Mouse (Mus musculus): ENCODE measurements around the gene Ndst2. TPM values are rescaled to one million over a fixed set of nuclear protein-coding genes. Genes with fewer than 3 reads are reported as not detected.

Ndst2 gene
- polyA plus RNA-seq, 1 experiment, result not detected

- Histone ChIP-seq H3K4me1 (ENCODE audit: control insufficient read depth, insufficient read depth, low read length) (peaks cover 8% of the 10 kb centered on the region), H3K27ac (ENCODE audit: insufficient read depth, low read depth, low read length) (no peak overlapping the region), H3K4me3 (ENCODE audit: insufficient read depth, low read depth, low read length) (no peak overlapping the region)
- WGBS, result 26% methylated on average over 4 of the region's 4 CpGs
- no peak for TF ChIP-seq CTCF (IDR thresholded peaks at IDR 0.05; ENCODE audit: insufficient read depth, low read depth, low read length)
- no peak for TF ChIP-seq POLR2A (IDR thresholded peaks at IDR 0.05; ENCODE audit: insufficient read depth, low read depth, low read length)
Observed at GRCm38 (mm10) chr14:20748388-20748787, 14.0 kb upstream of the Ndst2 start.

DNA sequence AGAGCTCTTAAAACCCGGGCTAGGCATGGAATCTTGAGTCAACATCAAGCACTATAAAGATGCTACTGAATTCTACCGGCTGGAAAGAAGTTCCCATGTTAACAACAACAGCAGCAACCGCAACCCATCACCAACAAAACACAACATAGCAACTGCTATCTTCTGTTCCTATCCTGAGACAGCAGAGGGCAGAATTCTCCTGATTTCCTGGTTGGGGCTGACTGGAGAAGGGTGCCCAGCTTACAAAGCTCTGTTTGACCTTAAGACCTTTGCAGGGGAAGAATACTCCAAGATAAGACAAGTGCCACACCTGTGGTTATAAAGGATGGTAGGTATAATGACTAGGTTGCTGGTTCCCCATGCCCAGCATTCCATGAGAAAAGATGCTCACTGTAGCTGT, 12.6 kb upstream of the Ndst2 start:
- Histone ChIP-seq H3K4me3 (ENCODE audit: insufficient read depth, low read depth, low read length) (no peak overlapping the region), H3K27ac (ENCODE audit: insufficient read depth, low read depth, low read length) (no peak overlapping the region), H3K4me1 (ENCODE audit: control insufficient read depth, insufficient read depth, low read length) (peaks cover 8% of the 10 kb centered on the region)
- no peak for TF ChIP-seq CTCF (IDR thresholded peaks at IDR 0.05; ENCODE audit: insufficient read depth, low read depth, low read length)
- no peak for TF ChIP-seq POLR2A (IDR thresholded peaks at IDR 0.05; ENCODE audit: insufficient read depth, low read depth, low read length)
- WGBS, result 68% methylated on average over 3 of the region's 3 CpGs

- Histone ChIP-seq H3K27ac (ENCODE audit: insufficient read depth, low read depth, low read length) (no peak overlapping the region), H3K4me3 (ENCODE audit: insufficient read depth, low read depth, low read length) (no peak overlapping the region), H3K4me1 (ENCODE audit: control insufficient read depth, insufficient read depth, low read length) (peaks cover 8% of the 10 kb centered on the region)
- TF ChIP-seq CTCF (IDR thresholded peaks at IDR 0.05; ENCODE audit: insufficient read depth, low read depth, low read length) (no peak), POLR2A (IDR thresholded peaks at IDR 0.05; ENCODE audit: insufficient read depth, low read depth, low read length) (no peak)
- WGBS, result 80% methylated on average over 3 of the region's 3 CpGs
Observed at GRCm38 (mm10) chr14:20743614-20744013, 9.3 kb upstream of the Ndst2 start.

GRCm38 (mm10) chr14:20741301-20741700, 6.9 kb upstream of the Ndst2 start:
- Histone ChIP-seq H3K27ac (ENCODE audit: insufficient read depth, low read depth, low read length) (no peak overlapping the region), H3K4me3 (ENCODE audit: insufficient read depth, low read depth, low read length) (no peak overlapping the region), H3K4me1 (ENCODE audit: control insufficient read depth, insufficient read depth, low read length) (no peaks in the 10 kb centered on the region)
- 89% methylated on average over 9 of the region's 9 CpGs for WGBS
- TF ChIP-seq CTCF (IDR thresholded peaks at IDR 0.05; ENCODE audit: insufficient read depth, low read depth, low read length) (no peak), POLR2A (IDR thresholded peaks at IDR 0.05; ENCODE audit: insufficient read depth, low read depth, low read length) (no peak)

DNA sequence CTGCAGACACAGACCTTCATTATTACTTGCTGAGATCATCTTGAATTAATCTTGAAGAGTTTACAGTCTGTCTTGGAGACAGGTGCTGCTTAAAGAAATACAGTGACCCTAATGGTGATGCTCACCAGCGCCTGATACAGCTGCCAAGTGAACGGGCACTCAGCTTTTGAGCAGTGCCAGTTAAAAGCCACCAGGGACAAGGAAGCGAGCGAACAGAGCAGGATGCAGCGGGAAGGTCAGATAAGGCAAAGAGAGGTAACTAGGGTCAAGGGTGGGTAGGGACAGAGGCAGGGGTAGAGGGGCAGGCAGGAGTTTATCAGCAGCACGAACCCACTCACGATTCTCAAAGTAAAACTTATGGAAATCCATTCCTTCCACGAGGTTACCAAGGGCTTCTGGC, 4.1 kb upstream of the Ndst2 start:
- Histone ChIP-seq H3K4me3 (ENCODE audit: insufficient read depth, low read depth, low read length) (no peak overlapping the region), H3K4me1 (ENCODE audit: control insufficient read depth, insufficient read depth, low read length) (peaks cover 8% of the 10 kb centered on the region; the same call in 1 of the 2 replicates), H3K27ac (ENCODE audit: insufficient read depth, low read depth, low read length) (no peak overlapping the region)
- 88% methylated on average over 8 of the region's 8 CpGs for WGBS
- TF ChIP-seq POLR2A (IDR thresholded peaks at IDR 0.05; ENCODE audit: insufficient read depth, low read depth, low read length) (no peak), CTCF (IDR thresholded peaks at IDR 0.05; ENCODE audit: insufficient read depth, low read depth, low read length) (no peak)

DNA sequence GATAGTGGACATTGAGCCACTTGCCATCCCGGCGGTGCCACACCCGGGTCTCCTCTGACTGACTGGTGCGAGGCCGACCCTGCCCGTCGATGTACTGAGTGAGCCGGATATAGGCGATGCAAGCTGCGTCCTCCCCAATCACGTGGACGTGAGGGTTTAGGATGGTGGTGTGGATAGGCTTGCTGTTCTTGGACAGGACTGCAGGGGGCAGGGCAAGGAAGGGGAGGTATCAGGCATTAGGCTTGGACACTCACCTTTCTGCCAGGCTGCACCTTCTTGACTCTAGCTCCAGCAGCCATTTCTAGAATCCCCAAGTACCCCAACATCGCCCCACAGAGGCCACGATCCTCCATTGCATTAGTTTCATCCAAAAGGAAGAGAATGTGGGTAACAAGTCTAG, 2.9 kb upstream of the Ndst2 start:
- H3K4me3 ChIP-seq (ENCODE audit: insufficient read depth, low read depth, low read length), result no peak overlapping the region
- TF ChIP-seq POLR2A (IDR thresholded peaks at IDR 0.05; ENCODE audit: insufficient read depth, low read depth, low read length), result no peak
- TF ChIP-seq CTCF (IDR thresholded peaks at IDR 0.05; ENCODE audit: insufficient read depth, low read depth, low read length), result 0 out of 2 replicates have a peak, but pooled peaks have one; percentile 52
- H3K27ac ChIP-seq (ENCODE audit: insufficient read depth, low read depth, low read length), result no peak overlapping the region
- 30% methylated on average over 14 of the region's 14 CpGs for WGBS
- peaks cover 8% of the 10 kb centered on the region; the same call in 1 of the 2 replicates for H3K4me1 ChIP-seq (ENCODE audit: control insufficient read depth, insufficient read depth, low read length)

DNA sequence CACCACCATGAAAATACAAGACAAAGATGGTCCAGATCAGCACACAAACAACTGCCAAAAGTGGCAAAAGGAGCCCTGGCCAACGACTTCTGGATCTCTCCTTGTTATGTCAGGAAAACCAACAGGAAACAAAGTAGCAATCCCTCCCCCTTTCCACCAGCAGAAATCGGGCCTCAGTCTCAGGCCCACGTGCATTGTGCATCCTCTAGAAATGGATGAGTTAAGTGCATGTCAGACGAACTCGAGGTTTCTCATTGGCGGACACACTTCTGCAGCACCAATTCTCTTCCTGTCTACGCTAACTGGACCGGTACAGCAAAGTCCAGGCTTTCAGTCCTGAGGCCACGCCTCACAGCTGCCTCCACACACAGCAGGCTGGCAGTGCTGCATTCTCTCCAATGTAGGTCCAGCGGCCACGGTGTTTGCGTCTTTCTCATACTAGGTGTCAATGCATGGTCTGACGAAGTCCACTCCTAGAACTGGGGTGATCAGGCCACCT, 1.6 kb upstream of the Ndst2 start:
- peaks cover 8% of the 10 kb centered on the region; the same call in 1 of the 2 replicates for H3K4me1 ChIP-seq (ENCODE audit: control insufficient read depth, insufficient read depth, low read length)
- TF ChIP-seq CTCF (IDR thresholded peaks at IDR 0.05; ENCODE audit: insufficient read depth, low read depth, low read length) (no peak), POLR2A (IDR thresholded peaks at IDR 0.05; ENCODE audit: insufficient read depth, low read depth, low read length) (no peak)
- WGBS, result 83% methylated on average over 13 of the region's 13 CpGs
- H3K27ac ChIP-seq (ENCODE audit: insufficient read depth, low read depth, low read length), result no peak overlapping the region
- H3K4me3 ChIP-seq (ENCODE audit: insufficient read depth, low read depth, low read length), result no peak overlapping the region

DNA sequence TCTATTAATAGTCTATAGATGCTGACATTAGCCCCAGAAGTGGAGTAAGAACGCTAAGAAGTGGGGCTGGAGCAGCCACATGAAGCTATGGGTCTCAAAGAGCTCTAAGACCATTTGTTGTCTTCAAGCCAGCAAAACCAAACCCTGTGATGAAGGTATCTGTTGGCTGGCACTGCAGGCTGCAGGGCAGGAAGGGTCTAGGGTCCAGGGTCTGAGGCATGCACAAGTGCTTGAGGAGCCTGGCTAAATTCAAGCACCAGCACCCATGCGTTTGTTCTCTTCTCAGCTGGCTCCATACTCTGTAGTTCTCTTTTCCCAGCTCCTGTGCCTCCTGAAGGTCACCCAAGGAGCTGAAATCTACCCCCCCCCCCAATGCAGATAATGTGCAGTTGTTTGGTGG, 690 bp upstream of the Ndst2 start:
- TF ChIP-seq POLR2A (IDR thresholded peaks at IDR 0.05; ENCODE audit: insufficient read depth, low read depth, low read length) (no peak), CTCF (IDR thresholded peaks at IDR 0.05; ENCODE audit: insufficient read depth, low read depth, low read length) (no peak)
- Histone ChIP-seq H3K4me3 (ENCODE audit: insufficient read depth, low read depth, low read length) (no peak overlapping the region), H3K4me1 (ENCODE audit: control insufficient read depth, insufficient read depth, low read length) (peaks cover 8% of the 10 kb centered on the region; the same call in 1 of the 2 replicates), H3K27ac (ENCODE audit: insufficient read depth, low read depth, low read length) (peak overlapping the region; percentile 46; the same call in 1 of the 2 replicates)
- 29% methylated on average over 2 of the region's 2 CpGs for WGBS

- peaks cover 8% of the 10 kb centered on the region; the same call in 1 of the 2 replicates for H3K4me1 ChIP-seq (ENCODE audit: control insufficient read depth, insufficient read depth, low read length)
- H3K4me3 ChIP-seq (ENCODE audit: insufficient read depth, low read depth, low read length), result peak overlapping the region; percentile 61
- H3K27ac ChIP-seq (ENCODE audit: insufficient read depth, low read depth, low read length), result no peak overlapping the region
- WGBS, result 46% methylated on average over 12 of the region's 12 CpGs
- no peak for TF ChIP-seq POLR2A (IDR thresholded peaks at IDR 0.05; ENCODE audit: insufficient read depth, low read depth, low read length)
Observed at GRCm38 (mm10) chr14:20733041-20733951, 1.1 kb downstream of the Ndst2 start.
